Mouse (Mus musculus): Measurements from ENCODE around the gene Acod1. TPM values are rescaled to one million over a fixed set of nuclear protein-coding genes. Genes with fewer than 3 reads are reported as not detected.
A peak's percentile ranks its signal among the peaks of the same experiment; 100 is the strongest.

The Acod1 gene
- polyA plus RNA-seq, 1 experiment from 2014 or later: 0.11 TPM

GRCm38 (mm10) chr14:103098587-103099235 lies 51.9 kb downstream of the Acod1 start:
- H3K4me3 ChIP-seq (ENCODE audit: low read depth, low read length): peak overlapping the region; percentile 97
- no peaks in the 10 kb centered on the region for H3K9me3 ChIP-seq (ENCODE audit: low read length)
- no peaks in the 10 kb centered on the region for H3K27me3 ChIP-seq (replicated peaks; ENCODE audit: insufficient read depth, low read length)
- no peak for TF ChIP-seq CTCF (IDR thresholded peaks at IDR 0.05)
- TF ChIP-seq EP300 (IDR thresholded peaks at IDR 0.05): no peak
- peak overlapping the region; percentile 100 for H3K27ac ChIP-seq (ENCODE audit: low read length)
- H3K9ac ChIP-seq (replicated peaks; ENCODE audit: low read depth): peak overlapping the region; percentile 100
- no peaks in the 10 kb centered on the region for H3K36me3 ChIP-seq (ENCODE audit: insufficient read depth, low read length)
- peak overlapping the region; percentile 52 for H3K4me2 ChIP-seq (replicated peaks; ENCODE audit: low read depth, low read length)
- DNase-seq (ENCODE audit: low spot score) (peak; percentile 94), ATAC-seq (peak; percentile 80)
- WGBS: under 1% methylated on average over 54 of the region's 86 CpGs
- H3K4me1 ChIP-seq (ENCODE audit: insufficient read depth, low read depth, low read length): peaks cover 18% of the 10 kb centered on the region; the same call in 1 of the 2 replicates

- no peaks in the 10 kb centered on the region for H3K27me3 ChIP-seq (replicated peaks; ENCODE audit: insufficient read depth, low read length)
- peaks cover 18% of the 10 kb centered on the region; the same call in 1 of the 2 replicates for H3K4me1 ChIP-seq (ENCODE audit: insufficient read depth, low read depth, low read length)
- peak; percentile 94 for ATAC-seq
- peak within 1 kb of the TSS; percentile 100 for H3K9ac ChIP-seq (replicated peaks; ENCODE audit: low read depth)
- no peaks in the 10 kb centered on the region for H3K36me3 ChIP-seq (ENCODE audit: insufficient read depth, low read length)
- H3K4me3 ChIP-seq (ENCODE audit: low read depth, low read length): peak within 1 kb of the TSS; percentile 97
- peak; percentile 98 for DNase-seq (ENCODE audit: low spot score)
- no peaks in the 10 kb centered on the region for H3K9me3 ChIP-seq (ENCODE audit: low read length)
- peak; percentile 50; the same call in 1 of the 2 replicates for TF ChIP-seq EP300 (IDR thresholded peaks at IDR 0.05)
- TF ChIP-seq CTCF (IDR thresholded peaks at IDR 0.05): no peak
- WGBS: 1% methylated on average over 47 of the region's 88 CpGs
- peak within 1 kb of the TSS; percentile 52 for H3K4me2 ChIP-seq (replicated peaks; ENCODE audit: low read depth, low read length)
- peak within 1 kb of the TSS; percentile 100 for H3K27ac ChIP-seq (ENCODE audit: low read length)
Observed at GRCm38 (mm10) chr14:103099238-103099933, 52.6 kb downstream of the Acod1 start, which contains the start of gene Fbxl3. TSS of gene Fbxl3 (minus strand) at chr14:103099566.

GRCm38 (mm10) chr14:103100296-103100695 lies 53.5 kb downstream of the Acod1 start:
- DNase-seq (ENCODE audit: low spot score) (peak; percentile 60), ATAC-seq (no peak)
- Histone ChIP-seq H3K4me3 (ENCODE audit: low read depth, low read length) (peak overlapping the region; percentile 97; the same call in 1 of the 2 replicates), H3K4me2 (replicated peaks; ENCODE audit: low read depth, low read length) (peak overlapping the region; percentile 52; the same call in 1 of the 2 replicates), H3K27ac (ENCODE audit: low read length) (peak overlapping the region; percentile 100), H3K4me1 (ENCODE audit: insufficient read depth, low read depth, low read length) (peaks cover 14% of the 10 kb centered on the region; the same call in 1 of the 2 replicates), H3K27me3 (replicated peaks; ENCODE audit: insufficient read depth, low read length) (no peaks in the 10 kb centered on the region), H3K36me3 (ENCODE audit: insufficient read depth, low read length) (no peaks in the 10 kb centered on the region), H3K9me3 (ENCODE audit: low read length) (no peaks in the 10 kb centered on the region), H3K9ac (replicated peaks; ENCODE audit: low read depth) (no peak overlapping the region; the same call in 1 of the 2 replicates)
- no peak for TF ChIP-seq EP300 (IDR thresholded peaks at IDR 0.05)
- WGBS: 47% methylated on average over 13 of the region's 13 CpGs

GRCm38 (mm10) chr14:103101171-103101570 lies 54.4 kb downstream of the Acod1 start:
- Histone ChIP-seq H3K9ac (replicated peaks; ENCODE audit: low read depth) (no peak overlapping the region), H3K36me3 (ENCODE audit: insufficient read depth, low read length) (no peaks in the 10 kb centered on the region), H3K4me3 (ENCODE audit: low read depth, low read length) (no peak overlapping the region), H3K27ac (ENCODE audit: low read length) (no peak overlapping the region), H3K4me2 (replicated peaks; ENCODE audit: low read depth, low read length) (no peak overlapping the region), H3K27me3 (replicated peaks; ENCODE audit: insufficient read depth, low read length) (no peaks in the 10 kb centered on the region), H3K4me1 (ENCODE audit: insufficient read depth, low read depth, low read length) (peaks cover 10% of the 10 kb centered on the region; the same call in 1 of the 2 replicates), H3K9me3 (ENCODE audit: low read length) (no peaks in the 10 kb centered on the region)
- 61% methylated on average over 3 of the region's 3 CpGs for WGBS
- DNase-seq (ENCODE audit: low spot score) (no peak), ATAC-seq (no peak)
- TF ChIP-seq EP300 (IDR thresholded peaks at IDR 0.05): no peak
- TF ChIP-seq CTCF (IDR thresholded peaks at IDR 0.05): no peak

GRCm38 (mm10) chr14:103102246-103102645 lies 55.5 kb downstream of the Acod1 start:
- Histone ChIP-seq H3K9me3 (ENCODE audit: low read length) (no peaks in the 10 kb centered on the region), H3K9ac (replicated peaks; ENCODE audit: low read depth) (no peak overlapping the region), H3K27me3 (replicated peaks; ENCODE audit: insufficient read depth, low read length) (no peaks in the 10 kb centered on the region), H3K36me3 (ENCODE audit: insufficient read depth, low read length) (no peaks in the 10 kb centered on the region), H3K27ac (ENCODE audit: low read length) (no peak overlapping the region), H3K4me1 (ENCODE audit: insufficient read depth, low read depth, low read length) (0 out of 2 replicates have a peak, but pooled peaks cover 3% of the 10 kb centered on the region), H3K4me2 (replicated peaks; ENCODE audit: low read depth, low read length) (no peak overlapping the region), H3K4me3 (ENCODE audit: low read depth, low read length) (no peak overlapping the region)
- WGBS: 51% methylated on average over 6 of the region's 6 CpGs
- ATAC-seq (no peak), DNase-seq (ENCODE audit: low spot score) (peak; percentile 38)
- TF ChIP-seq EP300 (IDR thresholded peaks at IDR 0.05) (no peak), CTCF (IDR thresholded peaks at IDR 0.05) (no peak)

- 48% methylated on average over 10 of the region's 10 CpGs for WGBS
Observed at GRCm38 (mm10) chr14:103102731-103103335, 56.1 kb downstream of the Acod1 start.

More at GRCm38 (mm10) chr14:103102731-103103335, 56.1 kb downstream of the Acod1 start:
- H3K27me3 ChIP-seq (replicated peaks; ENCODE audit: insufficient read depth, low read length): no peaks in the 10 kb centered on the region
- H3K27ac ChIP-seq (ENCODE audit: low read length): no peak overlapping the region
- H3K4me3 ChIP-seq (ENCODE audit: low read depth, low read length): no peak overlapping the region
- no peak overlapping the region for H3K9ac ChIP-seq (replicated peaks; ENCODE audit: low read depth)
- ATAC-seq: no peak
- DNase-seq (ENCODE audit: low spot score): no peak
- no peaks in the 10 kb centered on the region for H3K36me3 ChIP-seq (ENCODE audit: insufficient read depth, low read length)
- no peaks in the 10 kb centered on the region for H3K9me3 ChIP-seq (ENCODE audit: low read length)
- no peaks in the 10 kb centered on the region for H3K4me1 ChIP-seq (ENCODE audit: insufficient read depth, low read depth, low read length)
- TF ChIP-seq EP300 (IDR thresholded peaks at IDR 0.05): no peak
- no peak for TF ChIP-seq CTCF (IDR thresholded peaks at IDR 0.05)
- no peak overlapping the region for H3K4me2 ChIP-seq (replicated peaks; ENCODE audit: low read depth, low read length)

Other genes with a start within 250 kb of the Acod1 start
- 8.2 and 9.7 TPM in 2 replicates for gene Kctd12, start 64.3 kb upstream of the Acod1 start, polyA plus RNA-seq (2015; fragmentation: Nextera tagmentation; extraction: Ambion mirVana)
- gene Cln5, start 23.2 kb downstream of the Acod1 start, polyA plus RNA-seq (2015; fragmentation: Nextera tagmentation; extraction: Ambion mirVana): 37.7 and 41.9 TPM in 2 replicates
- gene Fbxl3, start 52.6 kb downstream of the Acod1 start, polyA plus RNA-seq (2015; fragmentation: Nextera tagmentation; extraction: Ambion mirVana): 31.6 and 35.4 TPM in 2 replicates